Mouse (Mus musculus) limb, embryonic 14.5 days (tissue): ENCODE results near the gene Otog. TPM values are rescaled to one million over a fixed set of nuclear protein-coding genes. Genes with fewer than 3 reads are reported as not detected.
A peak's percentile ranks its signal among the peaks of the same experiment; 100 is the strongest.

Source experiments
- ATAC-seq: fragments of 200-750 bp; cut with Nextera tagmentation; 2 replicates; pipeline ENCODE4 v1.8.0; 2017; ENCODE audit warnings: low read depth, moderate number of reproducible peaks, moderate TSS enrichment; ENCODE audit not compliant: low FRiP score
- DNase-seq: peaks from one replicate; pipeline ENCODE4 v3.0.0-alpha.2; 2015; ENCODE audit warnings: low spot score
- H3K27ac ChIP-seq: fragments of 300-500 bp; sonication (generic); replicated peaks from 2 replicates; pipeline ENCODE4 v1.5.1; 2014; ENCODE audit warnings: low read depth, mild to moderate bottlenecking, low read length, moderate library complexity, mixed read lengths
- H3K27me3 ChIP-seq: fragments of 300-500 bp; sonication (generic); 2 replicates; pipeline ENCODE4 v1.6.1; 2014; ENCODE audit warnings: low read length, mixed read lengths; ENCODE audit not compliant: control insufficient read depth, insufficient read depth
- H3K36me3 ChIP-seq: fragments of 300-500 bp; sonication (generic); 2 replicates; pipeline ENCODE4 v1.6.1; 2014; ENCODE audit warnings: mild to moderate bottlenecking, low read length, moderate library complexity, mixed read lengths; ENCODE audit not compliant: control insufficient read depth, insufficient read depth
- H3K4me1 ChIP-seq: fragments of 300-500 bp; sonication (generic); 2 replicates; pipeline ENCODE4 v1.6.1; 2014; ENCODE audit warnings: antibody characterized with exemption, low read length, mixed read lengths; ENCODE audit not compliant: control insufficient read depth, insufficient read depth
- H3K4me2 ChIP-seq: fragments of 300-500 bp; sonication (generic); replicated peaks from 2 replicates; pipeline ENCODE4 v1.6.1; 2014; ENCODE audit warnings: low read depth, mild to moderate bottlenecking, low read length, moderate library complexity; ENCODE audit not compliant: severe bottlenecking
- H3K4me3 ChIP-seq: fragments of 300-500 bp; sonication (generic); replicated peaks from 2 replicates; pipeline ENCODE4 v1.5.1; 2014; ENCODE audit warnings: low read length
- H3K9ac ChIP-seq: fragments of 300-500 bp; sonication (generic); 2 replicates; pipeline ENCODE4 v1.6.1; 2014; ENCODE audit warnings: mild to moderate bottlenecking, low read depth, low read length, moderate library complexity; ENCODE audit not compliant: severe bottlenecking
- H3K9me3 ChIP-seq: fragments of 300-500 bp; sonication (generic); 2 replicates; pipeline ENCODE4 v1.6.1; 2016; ENCODE audit warnings: low read length; ENCODE audit not compliant: control insufficient read depth
- POLR2A ChIP-seq: fragments of 200-500 bp; IDR thresholded peaks from 2 replicates; pipeline ENCODE4 v1.8.0; 2012; ENCODE audit warnings: inconsistent platforms, mild to moderate bottlenecking, moderate library complexity, borderline replicate concordance; ENCODE audit not compliant: insufficient read depth, insufficient read length; ENCODE audit errors: extremely low read depth
- WGBS: fragments of 180-500 bp; shearing (Covaris S2); extraction: QIAGEN DNeasy Blood & Tissue Kit; methylation state at CpG from one replicate; pipeline ENCODE4 v1.1.7; 2014; 5-methylcytosine and 5-hydroxymethylcytosine counted together
- polyA plus RNA-seq, 2 experiments: library from polyadenylated mRNA; depleted of rRNA in 1 of 2; stranded (reverse) in 1 of 2; unstranded in 1 of 2; fragments of >200 nt; fragmentation: Nextera tagmentation in 1 of 2; extraction: Ambion mirVana in 1 of 2; gene quantifications; 2 replicates each; pipeline versions ENCODE4 v1.2.1 to v1.2.3; 2012 to 2014

The Otog gene
- polyA plus RNA-seq, 2 experiments, result 0.63 to 2.3 TPM

DNA sequence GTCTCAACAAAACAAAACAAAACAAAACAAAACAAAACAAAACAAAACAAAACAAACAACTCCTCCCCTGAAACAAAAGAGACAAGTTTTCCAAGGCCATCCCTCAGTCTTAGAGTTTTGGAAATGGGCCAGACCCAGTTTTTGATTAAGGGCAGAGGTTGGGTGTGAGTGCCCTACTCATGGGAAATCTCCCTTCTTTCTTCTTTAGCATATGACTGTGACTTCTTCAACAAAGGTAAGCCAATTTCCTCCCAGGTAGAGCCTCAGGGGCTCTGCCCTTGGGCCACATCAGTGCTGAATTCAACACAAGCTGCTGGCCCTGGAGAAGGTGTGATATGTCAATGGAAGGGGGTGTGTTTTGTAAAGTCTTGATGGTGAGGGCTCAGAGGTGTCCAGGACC, 40.1 kb downstream of the Otog start:
- H3K27me3 ChIP-seq, result no peaks in the 10 kb centered on the region
- ATAC-seq (no peak), DNase-seq (no peak)
- TF ChIP-seq POLR2A, result no peak
- no peaks in the 10 kb centered on the region for H3K9me3 ChIP-seq
- no peak overlapping the region for H3K9ac ChIP-seq
- H3K36me3 ChIP-seq, result no peaks in the 10 kb centered on the region
- no peak overlapping the region for H3K4me2 ChIP-seq
- no peak overlapping the region for H3K4me3 ChIP-seq
- H3K27ac ChIP-seq, result no peak overlapping the region
- H3K4me1 ChIP-seq, result no peaks in the 10 kb centered on the region

DNA sequence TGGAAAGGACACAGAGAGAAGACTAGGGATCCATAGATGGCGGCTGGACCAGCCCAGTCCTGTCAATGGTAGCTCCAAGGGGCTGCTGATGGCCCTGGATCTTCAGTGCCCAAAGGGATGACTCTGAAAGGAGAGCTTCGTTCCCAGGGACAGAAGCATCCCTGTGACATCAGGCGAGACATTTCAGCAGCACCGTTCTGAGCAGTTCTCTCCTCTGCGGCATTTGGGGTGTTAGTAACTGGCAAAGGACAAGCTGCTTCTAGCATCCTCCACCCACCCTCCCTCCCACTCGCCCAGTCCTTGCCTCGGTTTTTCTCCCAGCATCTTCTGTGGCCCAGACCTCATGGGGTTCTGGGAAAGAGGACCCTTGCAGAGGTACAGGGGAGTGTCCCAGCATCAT, 41.5 kb downstream of the Otog start:
- Histone ChIP-seq H3K9ac (no peak overlapping the region), H3K36me3 (no peaks in the 10 kb centered on the region), H3K27me3 (no peaks in the 10 kb centered on the region), H3K27ac (no peak overlapping the region), H3K9me3 (no peaks in the 10 kb centered on the region), H3K4me3 (no peak overlapping the region), H3K4me2 (no peak overlapping the region), H3K4me1 (no peaks in the 10 kb centered on the region)
- no peak for TF ChIP-seq POLR2A
- no peak for DNase-seq
- 63% methylated on average over 7 of the region's 7 CpGs for WGBS
- ATAC-seq, result no peak

DNA sequence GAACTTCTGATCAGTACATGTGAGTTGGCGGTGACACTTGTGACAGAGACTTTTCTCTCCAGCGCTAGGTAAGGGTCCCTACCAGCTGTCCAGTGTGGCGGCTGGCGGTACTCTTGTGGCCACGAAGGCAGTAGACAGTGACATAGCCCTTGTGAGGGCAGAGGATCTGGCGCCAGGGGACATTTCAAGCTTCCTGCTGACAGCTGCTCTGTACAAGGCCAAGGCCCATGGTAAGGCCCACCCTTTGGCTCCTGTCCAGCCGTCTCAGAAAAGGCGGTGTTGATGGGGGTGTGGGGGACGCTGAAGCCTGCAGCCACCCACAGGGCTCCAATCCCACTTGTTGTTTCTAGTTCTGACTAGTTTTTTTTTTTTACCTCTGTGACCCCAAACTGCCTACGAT, 42.9 kb downstream of the Otog start:
- ATAC-seq, result peak; percentile 42
- WGBS, result 74% methylated on average over 10 of the region's 10 CpGs
- Histone ChIP-seq H3K4me1 (no peaks in the 10 kb centered on the region), H3K4me3 (no peak overlapping the region), H3K36me3 (no peaks in the 10 kb centered on the region), H3K27ac (no peak overlapping the region), H3K9ac (no peak overlapping the region), H3K9me3 (no peaks in the 10 kb centered on the region), H3K27me3 (no peaks in the 10 kb centered on the region), H3K4me2 (no peak overlapping the region)
- DNase-seq, result peak; percentile 60
- TF ChIP-seq POLR2A, result no peak

DNA sequence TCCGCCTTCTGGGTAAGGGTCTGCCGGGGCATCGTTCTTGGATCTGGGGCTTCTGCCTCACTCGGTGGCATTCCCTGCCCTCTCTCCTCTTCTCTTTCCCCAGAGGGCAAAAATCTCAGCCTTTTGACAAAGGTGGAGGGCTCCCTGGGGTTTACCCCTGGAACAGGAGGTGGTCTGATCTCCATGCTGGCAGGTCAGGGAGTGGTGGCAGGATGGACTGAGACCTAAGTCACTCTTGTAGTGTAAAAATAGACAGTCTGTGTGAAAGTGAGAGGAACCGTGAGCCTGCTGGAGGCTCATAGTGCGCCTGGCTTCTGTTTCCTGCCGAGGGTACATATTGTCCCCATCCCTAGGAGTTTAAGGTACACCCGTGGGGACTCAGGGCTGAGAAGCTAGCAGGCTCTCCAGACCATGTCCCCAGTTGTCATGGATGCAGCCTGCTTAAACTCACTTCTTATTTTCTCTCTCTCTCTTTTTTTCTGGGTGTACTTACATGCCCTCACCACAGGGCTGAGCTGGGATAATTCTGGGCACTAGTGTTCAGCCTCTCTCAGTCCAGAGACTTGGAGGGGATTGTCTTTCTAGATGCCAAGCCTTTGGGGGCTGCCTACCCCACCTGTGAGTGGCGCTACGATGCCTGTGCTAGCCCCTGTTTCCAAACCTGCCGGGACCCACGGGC, 44.5 kb downstream of the Otog start:
- Histone ChIP-seq H3K27ac (no peak overlapping the region), H3K36me3 (no peaks in the 10 kb centered on the region), H3K9me3 (no peaks in the 10 kb centered on the region), H3K27me3 (no peaks in the 10 kb centered on the region), H3K4me3 (no peak overlapping the region), H3K9ac (no peak overlapping the region), H3K4me2 (no peak overlapping the region), H3K4me1 (no peaks in the 10 kb centered on the region)
- ATAC-seq (no peak), DNase-seq (no peak)
- no peak for TF ChIP-seq POLR2A
- WGBS, result 81% methylated on average over 12 of the region's 12 CpGs

DNA sequence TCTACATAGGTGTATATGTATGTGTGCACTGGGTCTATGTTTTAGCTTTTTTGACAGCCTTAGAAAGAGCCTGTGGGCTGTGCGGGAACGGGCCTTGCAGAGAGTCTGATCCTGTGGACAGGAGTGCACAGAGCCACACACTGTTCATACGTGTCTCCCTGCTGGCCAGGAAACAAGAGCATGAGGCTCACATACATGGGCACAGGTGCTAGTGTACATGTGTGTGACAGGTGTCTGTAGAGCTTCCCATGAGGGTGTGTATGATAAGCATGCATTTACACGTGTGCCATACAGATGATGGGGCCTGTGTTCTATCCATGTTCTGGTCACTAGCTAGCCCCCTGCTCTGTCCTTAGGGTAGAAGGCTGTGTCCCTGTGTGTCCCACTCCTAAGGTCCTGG, 45.6 kb downstream of the Otog start:
- no peak for TF ChIP-seq POLR2A
- 84% methylated on average over 4 of the region's 4 CpGs for WGBS

DNA sequence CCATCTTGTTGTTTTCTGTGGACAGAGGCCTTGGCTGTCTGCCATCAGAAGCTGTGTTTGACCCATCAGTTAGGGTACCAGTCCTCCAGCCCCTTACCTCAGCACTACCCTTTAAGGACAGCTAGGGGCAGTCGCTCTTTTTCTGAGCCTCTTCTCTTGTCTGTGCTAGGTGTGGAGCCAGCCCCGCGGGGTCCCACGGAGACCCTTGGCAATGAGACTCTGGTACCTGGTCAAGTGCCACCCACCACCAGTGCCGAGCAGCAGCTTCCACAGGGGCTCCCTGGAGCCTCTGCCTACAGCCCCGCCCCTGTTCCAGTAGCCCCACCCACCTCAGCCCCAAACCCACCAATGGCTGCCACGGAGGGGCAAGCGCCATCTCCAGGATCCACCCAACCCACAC, 46.3 kb downstream of the Otog start:
- no peak overlapping the region for H3K9ac ChIP-seq
- H3K4me1 ChIP-seq, result no peaks in the 10 kb centered on the region
- ATAC-seq (no peak), DNase-seq (no peak)
- H3K9me3 ChIP-seq, result no peaks in the 10 kb centered on the region
- H3K4me3 ChIP-seq, result no peak overlapping the region
- no peaks in the 10 kb centered on the region for H3K36me3 ChIP-seq
- no peak for TF ChIP-seq POLR2A
- H3K4me2 ChIP-seq, result no peak overlapping the region
- 29% methylated on average over 8 of the region's 8 CpGs for WGBS
- H3K27me3 ChIP-seq, result no peaks in the 10 kb centered on the region
- H3K27ac ChIP-seq, result no peak overlapping the region

More for the DNA sequence above, 45.6 kb downstream of the Otog start:
- no peaks in the 10 kb centered on the region for H3K36me3 ChIP-seq
- H3K27ac ChIP-seq, result no peak overlapping the region
- no peak overlapping the region for H3K4me2 ChIP-seq
- H3K9ac ChIP-seq, result no peak overlapping the region
- DNase-seq (no peak), ATAC-seq (no peak)
- no peaks in the 10 kb centered on the region for H3K27me3 ChIP-seq
- H3K9me3 ChIP-seq, result no peaks in the 10 kb centered on the region
- H3K4me1 ChIP-seq, result no peaks in the 10 kb centered on the region
- H3K4me3 ChIP-seq, result no peak overlapping the region
